Mouse (Mus musculus): Measurements from ENCODE around the gene Il1rn.

- TF ChIP-seq CTCF (conservative IDR thresholded peaks at IDR 0.05; ENCODE audit: low read length) = no peak
- TF ChIP-seq POU5F1 (IDR thresholded peaks at IDR 0.05; ENCODE audit: borderline replicate concordance, low read length) = no peak
Measured at GRCm38 (mm10) chr2:24386158-24386963, 49.7 kb downstream of the Il1rn start.

All from E14TG2a.4 (cell line).